Mouse (Mus musculus) lung, postnatal 10 days (tissue): ENCODE results near the gene Ppib.

ENCODE experiments used
- DNase-seq: peaks from one replicate; pipeline ENCODE4 v3.0.0; 2021

Gene Ppib

DNA sequence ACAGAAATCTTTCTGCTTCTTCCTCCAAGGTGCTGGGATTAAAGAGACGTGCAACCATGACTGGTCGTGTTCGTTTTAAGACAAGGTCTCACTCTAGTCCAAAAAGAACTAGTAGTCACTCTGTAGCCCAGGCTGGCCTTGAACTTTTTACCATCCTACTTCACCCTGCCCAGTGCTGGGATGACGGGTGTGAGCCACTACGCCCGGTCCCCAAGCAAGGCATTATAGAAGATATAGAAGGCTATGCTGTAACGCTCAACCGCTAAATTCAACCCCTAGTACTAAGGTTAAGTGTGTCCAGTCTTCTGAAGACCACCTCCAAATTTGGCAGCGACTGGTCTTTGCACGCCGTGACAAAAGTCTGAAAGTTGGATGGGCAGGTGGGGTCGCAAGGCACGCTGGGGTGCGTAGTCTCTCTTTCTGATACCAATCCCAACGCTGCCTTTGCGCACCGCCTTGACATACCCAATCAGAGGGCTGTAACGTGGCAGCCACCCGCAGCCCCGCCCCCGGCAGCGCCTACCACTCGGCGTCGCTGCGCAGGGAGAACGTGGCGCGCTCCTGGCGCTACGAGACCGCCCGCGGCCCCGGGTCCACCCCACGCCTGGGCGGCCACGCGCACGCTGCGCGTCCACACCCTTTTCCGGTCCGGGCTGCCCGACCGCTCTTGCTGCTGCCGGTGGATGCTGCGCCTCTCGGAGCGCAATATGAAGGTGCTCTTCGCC is at the start of gene Ppib:
Gene Ppib (plus strand): TSS at position 640 of the 725 bp plus-strand sequence.
- DNase-seq, result peak; percentile 99

DNA sequence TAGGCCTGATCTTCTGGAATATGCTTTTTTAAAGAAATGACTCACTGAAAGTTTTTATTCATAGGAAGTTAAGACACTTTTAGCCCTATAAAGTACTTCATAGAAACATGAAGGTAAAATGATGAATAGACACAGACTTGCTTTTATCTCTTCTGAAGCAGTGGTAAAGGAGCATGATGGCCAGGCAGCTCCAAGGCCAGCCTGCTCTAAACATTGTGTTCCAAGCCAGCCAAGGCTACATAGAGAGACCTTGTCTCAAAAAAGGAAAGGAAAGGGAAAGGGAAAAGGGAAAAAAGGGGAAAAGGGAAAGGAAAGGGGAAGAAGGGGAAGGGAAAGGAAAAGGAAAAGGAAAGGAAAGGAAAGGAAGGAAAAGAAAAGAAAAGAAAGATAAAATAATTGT is 39.4 kb upstream of the Ppib start:
- no peak for DNase-seq

DNA sequence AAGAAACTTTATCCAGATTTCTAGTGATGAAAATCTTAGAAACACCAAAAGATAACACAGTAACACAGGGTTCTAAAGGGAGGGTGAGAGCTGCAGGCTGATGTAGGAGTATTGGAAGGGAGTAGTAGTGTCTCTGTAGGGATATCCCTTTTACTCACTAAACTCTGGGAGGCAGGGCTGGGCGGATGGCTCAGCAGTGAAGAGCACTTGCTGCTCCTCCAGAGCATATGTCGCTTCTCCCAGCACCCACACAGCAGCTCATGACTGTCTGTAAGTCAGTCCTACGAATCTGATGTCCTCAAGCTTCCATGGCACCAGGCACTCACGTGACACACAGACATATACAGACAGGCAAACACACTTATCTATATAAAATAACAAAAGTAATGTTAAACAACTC is 21.9 kb upstream of the Ppib start:
- no peak for DNase-seq

DNA sequence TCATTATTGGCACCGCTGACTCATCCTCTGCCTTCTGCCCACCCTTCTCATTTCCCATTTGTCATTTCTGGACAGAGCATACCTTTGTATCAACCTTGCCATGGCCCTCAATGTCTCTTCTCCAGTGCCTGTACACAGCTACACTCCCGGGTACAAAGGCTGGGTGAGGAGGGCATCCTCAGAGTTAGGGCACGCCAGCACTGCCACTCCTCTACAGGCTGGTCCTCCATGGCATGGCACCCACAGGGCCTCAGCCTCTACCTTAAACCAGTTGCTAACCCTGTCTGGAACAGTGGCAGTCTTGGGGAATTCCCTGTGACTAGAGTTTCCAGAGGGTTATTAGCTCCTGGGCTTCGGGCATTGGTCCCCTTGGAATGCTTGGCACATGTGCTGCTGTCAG is 21.4 kb upstream of the Ppib start:
- no peak for DNase-seq

DNA sequence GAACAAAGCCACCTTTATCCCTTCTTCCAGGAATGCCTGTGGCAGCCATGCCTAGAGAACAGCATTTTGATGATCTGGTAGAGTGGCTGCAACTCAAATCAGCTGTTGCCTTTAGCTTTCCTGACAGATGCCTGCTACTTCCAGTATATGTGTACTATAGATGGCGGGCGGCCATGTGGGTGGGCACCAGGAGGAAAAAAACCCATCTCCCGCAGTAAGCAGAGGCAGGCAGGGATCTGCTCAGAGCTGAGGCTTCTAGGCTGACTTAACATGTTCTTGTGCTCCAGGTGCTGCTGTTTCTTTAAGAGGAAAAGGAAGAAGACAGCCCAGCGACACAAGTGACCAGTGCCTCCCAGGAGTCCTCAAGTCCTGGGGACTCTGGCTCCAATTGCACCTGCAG is 20.7 kb upstream of the Ppib start:
- no peak for DNase-seq

DNA sequence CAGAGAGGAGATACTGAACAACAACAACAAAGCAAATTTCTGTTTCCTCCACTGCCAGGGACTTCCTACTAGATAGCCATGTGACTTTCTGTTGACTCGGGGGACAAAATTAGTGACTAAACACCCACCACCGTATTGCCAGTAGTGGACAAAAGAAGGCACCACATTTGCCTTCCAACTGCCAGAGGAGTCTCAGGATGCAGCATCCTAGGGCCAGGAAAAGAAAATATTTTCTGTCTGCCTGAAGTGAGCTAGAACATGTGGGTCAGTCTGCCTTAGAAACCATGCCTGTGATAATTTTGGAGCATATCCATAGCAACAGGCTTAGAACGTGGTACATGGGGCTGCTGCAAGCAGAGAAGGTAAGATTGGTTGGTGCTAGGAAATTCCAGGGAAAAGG is 19.2 kb upstream of the Ppib start:
- no peak for DNase-seq

DNA sequence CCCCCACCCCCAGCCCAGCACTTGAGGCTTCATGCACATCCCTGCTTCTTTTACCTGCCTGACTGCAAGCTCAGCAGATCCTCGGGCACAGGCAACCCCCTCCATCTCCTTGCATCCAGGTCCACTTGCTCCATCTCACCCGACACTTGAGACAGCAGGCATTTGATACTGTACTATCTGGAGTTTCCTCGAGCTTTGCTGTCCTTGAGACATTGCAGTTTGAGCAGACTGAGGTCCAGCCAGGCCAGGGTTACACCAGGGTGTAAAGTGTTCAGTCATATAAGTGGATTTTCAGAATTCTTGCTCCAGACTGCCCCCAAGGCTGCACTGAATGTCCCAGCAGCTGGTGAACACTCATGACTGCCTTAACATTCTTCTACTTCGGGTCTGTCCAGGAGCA is 17.7 kb upstream of the Ppib start:
- DNase-seq, result peak; percentile 47

DNA sequence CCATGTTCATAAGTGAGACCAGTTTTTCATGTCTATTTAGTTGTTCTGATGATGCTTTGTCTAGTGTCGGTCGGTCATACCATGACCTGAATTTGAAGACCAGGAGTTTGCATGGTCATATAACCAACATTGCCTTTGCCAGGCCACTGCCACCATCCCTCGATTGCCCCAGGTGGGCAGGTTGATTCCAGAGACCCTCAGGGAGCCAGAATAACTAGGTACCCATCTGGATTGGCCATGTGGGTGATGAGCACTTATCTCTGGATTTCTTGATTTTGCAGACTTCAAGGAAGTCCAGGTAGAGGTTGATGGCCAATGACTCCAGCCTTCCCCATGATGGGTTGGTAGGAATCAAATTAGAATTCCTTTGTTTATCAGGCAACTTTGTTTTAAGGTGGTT is 16.8 kb upstream of the Ppib start:
- DNase-seq, result no peak

DNA sequence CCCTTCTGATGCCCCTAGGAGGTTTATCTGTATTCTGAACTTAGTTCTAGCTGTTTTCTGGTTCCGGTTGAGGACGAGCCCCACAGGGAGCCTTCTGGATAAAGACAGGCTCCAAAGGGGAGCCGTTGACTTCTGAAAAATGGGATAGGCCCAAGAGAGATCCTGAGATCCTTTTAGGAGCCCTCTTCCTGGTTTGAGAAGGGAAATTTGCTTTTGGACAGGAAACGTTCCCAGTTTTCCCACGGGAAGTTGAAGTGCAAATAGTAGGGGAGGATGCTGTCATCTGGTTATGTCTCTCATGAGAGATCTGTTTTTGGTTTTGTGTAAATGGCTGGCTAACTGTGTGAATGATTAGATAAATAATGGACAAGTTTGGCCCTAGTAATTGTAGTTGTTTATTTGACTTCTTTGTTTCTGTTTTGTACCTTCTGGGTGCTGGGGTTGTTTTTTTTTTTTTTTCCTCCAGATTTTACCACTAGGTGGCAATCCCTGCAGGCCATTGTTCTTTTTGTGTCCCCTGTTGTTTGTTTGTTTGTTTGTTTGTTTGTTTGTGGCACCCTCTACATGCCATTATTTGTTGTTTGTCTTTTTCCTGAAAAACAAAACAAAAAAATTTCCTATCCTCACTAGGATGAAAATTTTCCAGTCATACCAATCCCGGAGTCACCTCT is 10.0 kb upstream of the Ppib start:
- no peak for DNase-seq

DNA sequence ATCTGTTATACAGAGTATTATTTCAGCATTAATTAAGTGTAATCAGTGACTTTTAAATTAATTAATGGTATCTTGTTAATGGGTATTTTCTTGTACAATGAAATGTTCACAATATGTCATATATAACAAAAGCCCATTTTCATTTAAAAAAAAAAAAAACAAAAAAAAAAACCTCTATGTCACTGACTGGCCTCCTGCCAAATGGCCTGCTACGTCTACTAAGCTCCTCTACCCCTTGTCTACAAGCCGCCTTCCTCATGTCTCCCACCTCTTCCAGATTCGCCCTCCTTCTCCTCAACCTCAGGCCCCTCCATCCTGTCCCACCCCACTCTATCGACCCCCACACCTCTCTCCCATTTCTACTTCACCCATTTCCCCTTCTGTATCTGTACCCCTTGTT is 8.5 kb upstream of the Ppib start:
- no peak for DNase-seq

DNA sequence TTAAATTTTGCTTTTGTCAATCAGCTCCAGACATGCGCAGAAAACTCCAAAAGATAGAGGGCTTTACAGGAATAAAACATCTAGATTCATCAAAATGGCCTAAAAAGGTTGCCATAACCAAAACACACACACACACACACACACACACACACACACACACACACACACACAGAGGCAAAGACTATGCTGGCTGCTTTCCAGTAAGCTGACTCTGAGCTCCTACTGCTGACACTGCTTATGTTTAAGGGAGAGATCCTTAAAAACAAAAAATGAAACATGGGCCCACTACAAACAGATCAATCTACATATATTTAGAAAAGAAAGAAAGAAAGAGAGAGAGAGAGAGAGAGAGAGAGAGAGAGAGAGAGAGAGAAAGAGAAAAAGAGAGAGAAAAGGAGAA is 7.3 kb upstream of the Ppib start:
- DNase-seq, result no peak

DNA sequence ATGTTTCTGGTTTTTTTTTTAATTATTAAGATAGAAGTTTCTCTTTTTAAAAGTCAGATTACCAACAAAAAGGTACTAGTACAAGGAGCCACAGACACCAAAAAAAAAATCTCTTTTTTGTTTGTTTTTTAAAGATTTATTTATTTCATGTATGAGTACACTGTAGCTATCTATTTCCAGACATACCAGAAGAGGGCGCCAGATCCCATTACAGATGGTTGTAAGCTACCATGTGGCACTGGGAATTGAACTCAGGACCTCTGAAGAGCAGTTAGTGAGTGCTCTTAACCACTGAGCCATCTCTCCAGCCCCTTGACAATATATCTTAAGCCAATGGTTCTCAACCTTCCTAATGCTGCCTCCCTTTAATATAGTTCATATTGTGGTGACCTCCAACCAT is 6.4 kb upstream of the Ppib start:
- DNase-seq, result no peak

DNA sequence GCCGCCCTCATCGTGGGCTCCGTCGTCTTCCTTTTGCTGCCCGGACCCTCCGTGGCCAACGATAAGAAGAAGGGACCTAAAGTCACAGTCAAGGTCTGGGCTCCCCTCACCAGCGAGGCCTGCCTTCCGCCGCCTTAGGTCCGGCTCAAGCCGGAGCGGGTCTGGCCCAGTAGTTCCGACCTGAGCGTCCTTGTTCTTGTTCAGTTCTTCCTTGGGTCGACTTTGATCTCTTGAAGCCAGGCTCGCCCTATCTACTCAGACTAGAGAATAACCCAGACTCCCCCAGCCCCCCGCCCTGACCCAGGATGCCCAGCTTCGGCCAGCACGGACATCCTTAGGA is 256 bp downstream of the Ppib start:
- no peak for DNase-seq

DNA sequence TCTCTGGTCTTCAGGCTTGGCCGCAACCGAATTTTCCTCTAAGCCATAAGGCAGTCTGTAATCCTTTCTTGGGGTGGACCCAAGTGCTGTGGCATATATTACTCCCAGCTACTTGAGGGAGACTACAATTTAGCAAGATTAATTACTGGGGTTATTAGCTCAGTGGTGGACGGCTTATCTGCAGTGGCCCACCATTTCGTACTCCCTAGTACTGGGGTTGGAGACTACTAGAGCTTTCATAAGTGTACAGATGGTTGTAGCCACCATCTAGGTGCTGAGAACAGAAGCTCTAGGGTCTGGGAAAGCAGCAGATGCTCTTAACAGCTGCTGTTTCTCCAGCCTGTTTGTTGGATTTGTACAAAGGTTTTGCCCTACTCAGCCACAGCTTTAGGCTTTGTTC is 964 bp downstream of the Ppib start:
- DNase-seq, result no peak

DNA sequence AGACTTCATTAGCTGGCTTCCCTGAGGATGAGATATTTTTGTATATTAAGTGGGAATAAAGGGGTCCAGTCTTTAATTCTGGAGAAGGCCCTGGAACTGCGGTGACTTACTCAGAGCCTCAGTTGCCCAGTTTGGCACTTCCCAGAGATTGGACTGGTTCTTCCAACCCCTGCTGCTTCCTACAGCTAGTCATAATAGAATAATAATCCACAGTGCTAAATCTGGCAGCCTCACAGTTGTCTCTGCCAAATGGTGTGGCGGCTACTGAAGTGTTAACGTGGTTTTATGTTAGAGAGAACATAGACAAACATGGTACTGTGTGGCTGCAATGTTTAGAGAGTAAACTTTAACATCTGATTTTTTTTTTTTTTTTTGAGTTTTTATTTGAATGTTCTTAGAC is 1.6 kb downstream of the Ppib start:
- no peak for DNase-seq

DNA sequence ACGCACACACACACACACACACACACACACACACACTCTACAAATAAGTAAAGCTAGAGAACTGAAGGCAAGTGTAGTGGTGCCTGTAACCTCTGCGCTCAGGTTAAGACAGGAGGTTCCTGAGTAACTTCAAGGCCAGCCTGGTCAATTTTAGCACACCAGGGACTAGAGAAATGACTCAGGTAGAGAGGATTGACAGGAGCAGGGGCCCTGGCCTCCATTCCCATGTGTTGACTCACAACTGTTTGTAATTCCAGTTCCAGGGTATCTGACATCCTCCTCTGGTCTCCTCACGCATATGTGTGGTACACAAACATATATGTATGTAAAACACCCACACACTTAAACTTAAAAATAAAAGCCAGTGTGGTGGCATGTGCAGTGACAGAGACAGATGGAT is 3.4 kb downstream of the Ppib start:
- DNase-seq, result no peak

DNA sequence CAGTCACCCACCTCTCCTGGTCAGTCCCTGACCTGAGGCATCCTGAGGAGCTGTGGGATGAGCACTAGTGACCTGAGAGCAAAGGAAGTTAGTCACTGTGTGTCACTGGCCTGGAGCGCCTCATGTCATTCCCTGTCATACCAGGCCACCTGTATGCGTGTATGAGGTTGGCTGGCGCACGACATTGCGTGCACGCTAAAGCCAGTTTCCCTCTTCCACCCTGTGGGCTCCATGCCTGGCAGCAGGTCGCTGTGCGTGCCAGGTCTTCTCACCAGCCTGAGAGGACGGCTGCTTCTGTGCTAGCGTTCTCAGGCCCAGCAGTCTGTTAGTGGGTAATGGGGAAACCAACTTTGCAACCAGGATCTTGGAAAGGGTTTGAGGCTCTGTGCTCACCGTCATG is 4.3 kb downstream of the Ppib start:
- no peak for DNase-seq

DNA sequence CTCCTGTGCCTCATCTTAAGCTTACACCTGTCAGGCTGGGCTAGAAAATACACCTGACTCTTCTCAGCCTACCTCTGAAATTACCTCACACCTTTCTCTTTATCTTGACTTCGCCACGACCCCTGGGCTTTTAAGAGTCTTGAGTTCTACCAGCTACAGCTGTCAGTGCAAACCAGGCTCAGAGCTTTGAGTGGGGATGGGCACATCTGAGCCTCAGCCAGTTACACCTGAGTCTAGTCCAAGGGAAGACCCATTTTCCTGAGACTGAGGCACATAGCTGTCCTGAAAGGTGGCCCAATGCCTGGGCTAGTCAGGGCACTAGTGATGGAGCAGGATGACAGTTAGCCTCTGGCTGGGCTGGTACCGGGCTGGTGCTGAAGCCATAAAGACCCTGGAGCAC is 6.8 kb downstream of the Ppib start:
- DNase-seq, result no peak

DNA sequence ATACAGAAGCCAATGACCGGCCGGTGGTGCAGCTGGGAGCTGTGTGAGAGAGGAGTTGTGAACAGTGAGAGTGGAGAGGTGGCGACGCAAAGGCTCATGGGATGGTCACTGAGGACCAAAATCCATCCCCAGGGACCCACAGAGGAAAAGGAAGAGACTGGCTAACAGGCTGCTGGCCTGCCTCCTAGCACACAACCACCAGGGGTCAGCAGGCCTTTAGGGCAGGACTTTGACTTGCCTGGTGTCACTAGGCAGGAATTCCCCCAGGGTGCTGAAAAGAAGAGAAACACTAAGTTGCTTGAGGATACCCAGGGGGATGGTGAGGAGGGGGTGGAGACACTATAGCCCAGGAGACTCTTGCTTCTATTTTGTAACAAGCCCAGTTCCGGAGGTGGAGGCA is 7.5 kb downstream of the Ppib start:
- DNase-seq, result peak; percentile 72

DNA sequence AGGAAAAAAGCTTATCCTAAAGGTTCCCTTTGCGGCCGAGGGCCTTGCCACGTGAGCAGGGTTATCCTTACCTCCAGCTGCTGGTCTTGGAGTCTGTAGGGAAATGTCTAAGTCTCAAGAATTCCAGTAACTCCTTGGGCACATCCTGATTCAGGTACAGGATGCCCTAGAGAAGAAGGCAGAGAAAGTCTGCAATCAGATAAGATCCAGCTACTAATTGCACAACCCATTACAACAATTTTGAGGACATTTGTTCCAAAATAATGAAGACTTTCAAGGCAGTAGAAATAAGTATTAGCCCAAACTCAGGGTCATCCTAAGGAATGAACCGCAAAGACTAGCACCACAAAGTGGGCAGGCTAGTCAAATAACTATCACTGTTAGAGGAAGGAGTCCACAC is 8.0 kb downstream of the Ppib start:
- DNase-seq, result no peak

DNA sequence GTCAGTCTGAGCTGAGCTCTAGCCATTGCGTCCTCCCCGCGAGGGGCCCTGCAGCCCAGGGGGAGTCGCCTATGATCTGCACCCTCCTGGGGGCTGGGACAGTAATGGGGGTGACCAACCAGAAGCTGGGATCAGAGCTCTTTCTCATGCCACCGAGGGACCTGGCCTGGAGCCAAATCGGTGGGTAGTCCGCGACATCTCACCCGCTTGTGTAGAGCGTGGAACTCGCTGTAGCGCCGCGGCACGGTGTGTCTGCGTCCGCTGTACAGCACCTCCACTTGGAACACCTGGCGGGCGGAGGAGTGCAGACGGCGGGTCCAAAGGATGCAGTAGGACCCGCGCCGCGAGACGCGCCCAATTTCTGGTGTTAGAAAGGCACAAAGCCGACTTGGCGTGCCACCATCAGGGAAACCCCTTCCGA is 9.0 kb downstream of the Ppib start:
- peak; percentile 40 for DNase-seq

DNA sequence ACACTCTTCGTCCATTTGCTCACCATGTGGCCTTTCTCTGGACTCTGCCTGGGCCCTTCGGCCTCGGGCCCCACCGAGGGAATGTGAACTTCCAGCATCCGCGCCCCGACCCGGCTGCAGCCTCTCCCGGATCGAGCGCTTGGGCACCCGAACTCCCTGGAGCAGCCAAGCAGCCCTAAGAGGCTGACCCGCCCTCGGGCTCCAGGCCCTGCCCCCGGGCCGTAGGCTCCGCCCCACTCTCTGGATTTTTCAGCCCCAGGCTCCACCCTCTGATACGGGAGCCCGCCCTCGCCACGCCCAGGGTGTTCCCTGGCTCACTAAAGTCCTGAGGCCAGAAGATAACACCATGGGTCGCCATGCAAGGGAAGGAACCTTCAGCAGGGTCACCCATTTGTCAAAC is 9.6 kb downstream of the Ppib start, which contains the start of gene Snx22:
Gene Snx22 (minus strand): TSS at position 137 of the 400 bp plus-strand sequence.
- peak; percentile 92 for DNase-seq

DNA sequence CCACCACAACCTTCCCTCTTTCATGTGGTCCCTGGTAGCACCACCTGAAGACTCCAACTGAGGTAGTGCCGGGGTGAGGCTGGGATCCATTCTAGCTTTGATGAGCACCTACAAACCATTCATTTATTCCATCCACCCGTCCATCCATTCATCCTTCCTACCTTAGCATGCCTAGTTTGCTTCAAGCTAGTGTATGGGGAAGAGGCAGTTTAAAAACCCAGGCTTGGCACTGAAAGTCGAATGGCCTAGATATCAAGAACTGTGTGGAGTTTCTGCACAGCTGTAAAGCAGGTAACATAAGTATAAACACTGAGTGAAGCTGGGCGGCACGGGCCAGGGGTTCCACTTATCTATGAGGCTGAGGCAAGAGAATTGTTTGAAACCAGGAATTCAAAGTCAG is 10.1 kb downstream of the Ppib start:
- DNase-seq, result no peak

DNA sequence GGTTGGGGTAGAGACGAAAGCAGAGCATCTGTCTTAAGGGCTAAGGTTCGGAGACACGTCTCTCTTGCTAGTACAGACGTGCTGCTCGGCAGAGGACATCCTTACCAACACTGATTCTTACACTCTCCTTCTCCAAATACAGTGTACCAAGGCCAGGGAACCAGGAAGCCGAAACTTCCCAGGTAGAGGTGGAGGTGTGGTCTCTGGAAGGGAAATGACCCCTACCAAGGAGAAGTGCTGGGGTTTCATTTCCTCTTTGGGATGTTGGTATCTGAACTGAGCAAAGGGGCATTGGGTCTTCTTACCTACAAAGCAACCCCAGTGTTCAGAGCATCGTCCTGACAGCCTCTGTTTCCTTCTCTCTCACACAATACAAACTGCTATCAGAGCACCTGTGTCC is 12.7 kb downstream of the Ppib start:
- no peak for DNase-seq

DNA sequence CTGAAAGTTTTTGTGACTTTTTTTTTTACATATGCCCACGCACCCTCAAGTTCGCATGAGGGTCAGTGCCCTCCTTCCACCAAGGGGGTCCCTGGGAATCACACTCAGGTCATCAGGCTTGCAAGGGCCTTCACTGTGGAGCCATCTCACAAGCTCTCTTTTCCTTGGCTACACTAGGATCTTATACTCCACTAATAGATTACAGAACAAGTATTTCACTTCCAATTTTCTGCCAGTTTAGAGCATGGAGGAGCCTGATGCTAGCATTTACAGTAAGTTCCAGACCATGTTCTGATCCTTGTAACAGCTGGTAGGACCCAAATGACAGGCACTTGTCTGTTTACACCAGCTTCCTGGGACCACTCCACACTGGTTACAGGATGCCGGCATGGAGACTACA is 18.1 kb downstream of the Ppib start:
- DNase-seq, result no peak
